Mouse (Mus musculus) layer of hippocampus, postnatal 10 days (tissue): ENCODE data around the gene Ckm. TPM values are rescaled to one million over a fixed set of nuclear protein-coding genes. Genes with fewer than 3 reads are reported as not detected.
A peak's percentile ranks its signal among the peaks of the same experiment; 100 is the strongest.

ENCODE experiments used
- DNase-seq, 2 experiments: peaks; one replicate each; pipeline ENCODE4 v3.0.0; 2021; ENCODE audit warnings: low spot score in 2 of 2
- long read RNA-seq: library from polyadenylated mRNA; stranded (forward); transcript quantifications from one replicate; pipeline ENCODE4 v2.0.0, GENCODE M21; 2023
- total RNA-seq, 2 experiments: library from RNA; stranded (reverse); gene quantifications; 2 replicates each; pipeline ENCODE4 v1.2.3; 2021

Gene Ckm
- total RNA-seq, result under 1 TPM in 1 of 2 experiments, not detected in 1; 0.27 TPM
- long read RNA-seq, result 0 reads

DNA sequence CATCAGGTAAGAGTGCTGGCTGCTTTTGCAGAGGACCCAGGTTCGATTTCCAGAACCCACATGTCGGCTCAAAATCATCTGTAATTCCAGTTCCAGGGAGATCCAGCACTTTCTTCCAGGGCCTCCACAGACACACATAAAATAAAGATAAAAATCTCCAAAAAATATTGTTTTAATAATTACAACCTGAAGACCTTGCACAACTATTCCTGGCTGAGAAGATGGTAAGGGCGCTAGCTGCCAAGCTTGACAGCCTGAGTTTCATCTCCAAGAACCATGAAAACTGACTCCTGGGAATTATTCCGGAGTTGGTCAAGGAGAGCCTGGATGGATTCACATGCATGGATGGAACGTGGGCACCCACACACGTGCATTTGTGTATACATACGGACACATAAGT, at the start of gene Ckm:
Gene Ckm (plus strand): TSS at position 301 of the 400 bp plus-strand sequence.
- DNase-seq, result no peak

DNA sequence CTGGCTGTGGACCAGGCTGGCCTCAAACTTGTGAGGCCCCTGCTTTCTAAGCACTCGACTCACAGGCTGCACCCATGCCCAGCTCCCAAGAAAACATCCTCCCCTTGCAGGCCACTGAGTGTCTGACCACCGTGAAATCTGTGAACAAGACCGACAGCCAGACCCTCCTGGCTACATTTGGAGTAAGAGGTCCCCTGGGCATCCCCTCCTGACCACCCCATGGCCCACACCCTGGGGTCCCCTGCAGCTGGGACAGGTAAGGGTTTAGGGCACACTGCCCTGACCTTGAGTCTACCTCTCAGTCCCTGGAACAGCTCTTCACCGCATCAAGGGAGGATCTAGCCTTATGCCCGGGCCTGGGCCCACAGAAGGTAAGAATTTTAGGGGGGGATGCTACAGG, 49.6 kb upstream of the Ckm start:
- no peak for DNase-seq

DNA sequence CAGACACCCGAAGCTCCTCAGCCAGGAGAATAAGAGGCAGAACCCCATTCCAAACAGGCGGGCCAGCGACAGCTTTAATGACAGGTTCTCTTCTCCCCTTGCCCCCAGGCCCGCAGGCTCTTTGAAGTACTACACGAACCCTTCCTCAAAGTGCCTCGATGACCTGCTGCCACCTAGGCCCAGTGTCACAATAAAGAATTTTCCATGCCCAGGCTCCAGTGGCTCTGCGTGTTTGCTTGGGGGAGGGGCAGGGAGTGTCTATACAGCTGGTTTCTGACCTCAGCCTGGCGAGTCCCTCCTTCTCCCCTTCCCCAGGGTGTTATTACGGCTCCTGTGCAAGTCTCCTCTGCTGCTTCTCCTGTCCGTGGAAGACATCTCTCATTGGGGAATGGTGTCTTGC, 48.3 kb upstream of the Ckm start:
- DNase-seq, result no peak

DNA sequence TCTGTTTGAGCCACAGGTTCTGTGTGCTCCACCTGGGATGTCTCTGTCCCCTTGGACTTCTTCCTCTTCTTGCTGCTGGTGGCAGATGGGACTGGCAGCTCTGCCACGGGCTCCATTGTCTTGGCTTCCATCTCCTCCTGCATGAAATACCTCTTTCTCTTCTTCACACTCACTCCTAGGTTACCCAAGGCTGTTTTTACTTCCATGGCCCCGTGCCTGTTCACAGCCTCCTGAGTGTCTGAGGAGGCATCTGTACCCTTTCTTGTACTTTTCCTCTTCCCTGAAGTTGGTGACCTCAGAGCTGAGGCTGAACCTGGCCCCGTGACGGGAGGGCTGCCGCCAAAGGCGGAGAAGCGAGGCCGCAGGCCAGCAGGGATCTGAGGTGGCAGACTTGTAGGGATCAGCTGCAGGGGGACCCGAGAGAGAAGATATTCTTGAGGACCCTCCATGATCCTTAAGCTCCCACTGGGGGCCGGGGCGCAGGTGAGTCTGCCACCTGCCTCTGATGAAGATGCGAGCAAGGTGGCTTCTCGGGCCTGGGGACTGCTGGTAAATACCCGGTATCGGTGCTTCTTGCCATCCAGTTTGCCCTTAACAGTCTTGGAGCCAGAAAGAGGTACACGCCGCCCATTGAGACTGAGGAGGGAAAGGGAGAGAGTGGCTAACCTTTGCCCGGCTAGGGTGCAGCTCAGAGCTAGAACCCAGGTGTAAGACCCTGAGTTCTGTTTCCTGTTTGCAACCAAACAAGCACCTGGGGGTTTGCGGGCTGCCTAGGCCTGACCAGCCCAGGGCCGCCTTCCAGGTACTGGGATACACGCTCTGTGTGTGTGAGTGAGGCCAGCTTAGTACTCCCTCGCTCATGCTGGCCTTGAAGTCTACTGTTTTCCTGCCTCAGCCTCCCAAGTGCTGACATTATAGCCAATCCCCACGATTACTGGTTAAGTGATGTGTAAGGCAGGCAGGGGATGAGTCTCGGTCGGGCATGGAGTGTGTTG, 46.9 kb upstream of the Ckm start:
- DNase-seq, result no peak

DNA sequence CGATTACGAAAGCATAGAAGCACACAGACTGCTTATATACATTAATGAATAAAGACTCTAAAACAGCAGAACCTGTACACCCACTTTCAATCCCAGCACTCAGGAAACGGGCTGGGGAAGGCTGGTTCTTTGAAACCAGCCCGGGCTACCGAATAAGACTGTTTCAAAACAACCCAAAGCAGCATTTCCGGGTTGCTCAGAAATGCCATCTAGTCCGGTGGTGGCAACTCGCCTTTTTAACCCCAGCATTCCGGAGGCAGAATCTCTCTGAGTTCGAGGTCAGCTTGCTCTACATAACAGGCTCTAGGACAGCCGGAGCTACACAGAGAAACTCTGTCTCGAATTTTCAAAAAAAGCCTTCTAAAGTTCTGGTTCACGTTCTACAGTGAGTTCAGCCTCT, 45.9 kb upstream of the Ckm start:
- DNase-seq, result no peak

DNA sequence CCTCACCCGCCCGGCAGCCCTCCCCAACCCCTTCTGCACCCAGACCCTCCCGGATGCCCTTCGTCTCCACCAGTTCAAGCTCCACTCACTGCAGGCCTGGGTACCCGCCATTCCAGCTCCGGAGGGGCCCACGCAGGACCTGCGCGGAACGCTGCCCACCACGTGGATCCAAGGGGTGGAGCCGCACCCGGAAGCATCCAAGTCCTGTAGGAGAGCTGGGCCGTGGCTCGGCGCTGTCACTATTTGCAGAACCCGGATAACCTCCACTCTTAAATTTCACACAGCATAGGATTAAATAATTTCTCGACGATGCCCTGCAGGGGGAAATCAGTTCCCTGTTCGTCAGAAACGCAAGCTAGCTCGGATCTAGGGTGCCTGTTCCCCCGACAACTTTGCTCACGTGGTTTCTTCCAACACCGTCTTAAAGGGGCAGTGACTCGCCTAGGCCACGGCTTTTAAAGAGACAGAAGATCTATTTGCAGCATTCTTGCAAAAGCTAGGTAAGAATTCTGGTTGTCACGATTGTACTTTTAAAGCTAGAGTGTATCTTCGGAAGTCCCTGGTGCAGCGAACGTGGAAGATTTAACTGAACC, 45.2 kb upstream of the Ckm start, which contains the start of the genes Cd3eap and Ppp1r13l:
Gene Cd3eap (minus strand): TSS at position 185 of the 593 bp plus-strand sequence.
Gene Ppp1r13l (plus strand): TSS at position 451 of the 593 bp plus-strand sequence.
- DNase-seq, result peak; percentile 86 to 91

DNA sequence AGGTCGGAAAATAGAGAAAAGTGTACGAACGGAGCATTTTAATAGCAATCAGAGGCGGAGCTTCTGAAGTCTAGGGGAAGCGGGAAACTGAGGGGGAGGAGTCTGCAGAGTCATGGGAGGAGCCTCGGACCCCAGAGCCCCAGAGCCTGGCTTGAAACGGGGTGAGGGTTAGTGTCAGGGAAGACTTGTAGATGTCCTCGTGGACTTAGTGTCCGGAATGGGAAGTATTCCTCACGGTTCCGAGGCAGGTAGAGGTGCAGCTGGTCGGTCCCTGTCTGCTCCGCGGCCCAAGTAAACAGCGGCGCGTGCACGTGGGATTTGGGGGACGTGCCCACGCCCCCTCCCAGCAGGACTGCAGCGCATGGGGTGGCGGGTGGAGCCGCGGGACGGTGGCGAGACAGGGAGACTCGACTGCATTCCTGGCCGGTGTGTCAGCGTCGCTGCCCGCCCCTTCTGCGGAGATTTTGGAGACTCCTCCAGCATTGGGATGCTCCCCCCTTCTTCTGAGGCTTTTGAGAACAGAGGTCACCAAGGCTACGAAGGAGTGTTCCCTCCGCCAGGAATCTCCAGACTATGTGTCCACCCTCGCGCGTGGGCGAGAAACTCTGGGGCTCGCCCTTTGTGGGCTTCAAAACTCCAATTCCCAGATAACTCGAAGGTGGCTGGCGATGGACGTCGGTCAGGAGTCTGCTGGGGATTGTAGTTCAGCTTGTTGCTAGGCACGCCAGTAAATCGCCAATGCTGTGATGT, 44.5 kb upstream of the Ckm start:
- peak; percentile 71 to 74 for DNase-seq

DNA sequence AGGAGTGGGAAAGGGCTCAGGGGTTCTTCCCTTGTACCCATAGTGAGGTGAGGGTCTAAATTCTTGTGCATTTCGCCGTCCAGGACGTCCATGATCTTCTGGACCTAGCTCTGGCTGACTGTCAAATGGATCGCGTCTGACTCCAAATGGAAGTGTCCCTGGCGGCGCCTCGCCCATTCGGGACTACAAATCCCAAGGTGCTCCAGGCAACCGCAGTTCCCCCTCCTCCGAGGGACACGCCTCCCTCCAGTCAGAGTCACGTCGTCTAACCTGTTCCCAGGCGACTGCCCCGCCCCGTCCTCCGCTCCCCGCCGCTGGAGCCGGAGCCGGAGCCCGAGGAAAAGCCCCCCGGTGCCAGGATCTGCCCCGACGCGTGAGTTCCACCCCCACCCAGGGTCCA, 43.6 kb upstream of the Ckm start:
- peak; percentile 79 to 88 for DNase-seq

DNA sequence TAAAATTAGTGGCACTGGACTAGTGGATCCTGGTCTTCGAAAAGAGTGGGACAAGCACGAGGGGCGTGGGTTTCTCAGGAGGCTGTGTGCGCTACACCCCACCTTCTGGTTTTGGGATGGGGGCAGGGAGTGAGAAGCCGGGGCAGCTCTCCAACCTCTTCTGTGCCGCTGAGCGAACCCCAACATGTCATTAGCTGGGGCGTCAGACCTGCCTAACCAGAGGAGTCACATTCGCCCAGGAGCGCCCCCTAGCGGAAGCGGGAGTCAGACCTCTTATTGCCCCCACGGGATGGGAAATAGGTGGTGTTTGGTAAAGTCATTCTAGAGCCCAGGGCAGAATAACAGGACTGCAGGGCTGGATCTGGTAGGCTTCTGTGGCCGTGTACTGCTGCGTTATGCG, 42.9 kb upstream of the Ckm start:
- peak; percentile 74 to 80 for DNase-seq

DNA sequence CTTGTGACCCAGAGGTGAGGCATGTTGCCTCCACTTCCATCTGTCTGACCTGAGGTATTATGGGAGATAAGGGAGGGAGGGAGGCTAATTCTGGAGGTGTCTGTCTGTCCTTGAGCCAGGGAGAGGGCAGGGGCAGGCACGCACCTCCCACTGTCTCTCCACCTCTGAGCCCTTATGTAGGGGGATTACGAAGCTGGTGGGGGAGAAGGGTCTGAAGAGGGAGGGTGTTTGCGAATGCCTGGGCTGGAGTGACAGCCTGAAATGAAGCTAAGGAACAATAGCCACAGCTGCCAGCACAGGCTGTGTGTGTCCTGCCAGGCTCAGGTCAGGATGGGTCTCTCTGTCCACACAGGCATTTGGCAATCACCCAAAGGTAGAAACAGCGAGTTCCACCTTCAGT, 42.3 kb upstream of the Ckm start:
- no peak for DNase-seq

DNA sequence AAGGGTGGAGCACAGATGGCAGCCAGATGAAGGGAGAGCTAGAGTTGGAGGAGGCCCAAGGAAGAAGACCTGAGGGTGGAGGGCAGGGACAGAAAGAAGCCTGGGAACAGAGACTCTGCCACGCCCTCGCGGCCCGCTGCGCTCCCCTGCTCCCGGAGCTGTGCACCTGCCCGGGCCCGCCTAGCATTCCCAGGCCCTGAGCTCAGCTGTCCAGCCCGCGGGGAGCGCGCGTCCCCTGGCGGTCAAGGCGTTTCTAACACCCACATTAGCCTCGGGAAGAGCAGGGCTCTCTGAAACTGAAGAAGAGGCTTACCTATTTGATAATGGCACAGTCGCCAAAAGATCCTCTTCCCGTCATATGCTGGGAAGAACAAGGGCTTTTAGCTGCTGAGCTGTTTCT, 40.7 kb upstream of the Ckm start:
- peak; percentile 49 to 64 for DNase-seq

DNA sequence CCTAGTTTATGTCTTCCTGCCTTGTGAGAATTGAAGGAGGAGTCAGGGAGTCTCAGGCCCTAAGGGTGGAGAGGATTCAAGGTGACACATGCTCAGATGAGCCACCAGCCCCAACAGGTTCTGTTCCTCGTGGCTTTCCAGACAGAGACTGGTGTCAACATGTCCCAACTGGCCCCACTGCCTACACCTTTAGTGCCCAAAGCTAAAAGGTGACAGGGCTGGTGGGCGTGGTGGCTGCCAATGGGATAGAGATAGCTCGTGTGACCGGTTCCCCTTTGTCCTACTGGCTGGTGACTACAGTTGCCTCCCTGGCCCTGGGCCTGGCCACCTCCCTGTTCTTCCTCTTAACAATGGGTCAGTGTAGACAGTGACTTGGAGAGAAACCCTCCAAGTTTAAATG, 39.2 kb upstream of the Ckm start:
- DNase-seq, result no peak

DNA sequence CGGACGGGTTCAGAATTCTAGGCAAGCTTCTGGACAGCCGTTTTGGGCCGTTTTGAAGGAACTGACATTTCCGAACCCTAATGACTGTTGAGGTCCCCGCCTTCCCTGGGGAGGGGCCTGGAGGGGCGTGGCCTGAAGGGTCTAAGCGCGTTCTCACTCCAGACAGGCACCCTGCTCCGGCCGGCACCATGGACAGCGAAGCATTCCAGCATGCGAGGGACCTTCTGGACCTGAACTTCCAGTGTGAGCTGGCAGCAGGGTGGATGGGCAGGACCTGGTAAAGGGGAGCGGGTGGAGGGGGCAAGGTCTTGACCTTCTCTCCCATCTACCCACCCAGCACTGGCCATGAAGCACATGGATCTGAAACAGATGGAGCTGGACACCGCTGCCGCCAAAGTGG, 36.2 kb upstream of the Ckm start:
- no peak for DNase-seq

DNA sequence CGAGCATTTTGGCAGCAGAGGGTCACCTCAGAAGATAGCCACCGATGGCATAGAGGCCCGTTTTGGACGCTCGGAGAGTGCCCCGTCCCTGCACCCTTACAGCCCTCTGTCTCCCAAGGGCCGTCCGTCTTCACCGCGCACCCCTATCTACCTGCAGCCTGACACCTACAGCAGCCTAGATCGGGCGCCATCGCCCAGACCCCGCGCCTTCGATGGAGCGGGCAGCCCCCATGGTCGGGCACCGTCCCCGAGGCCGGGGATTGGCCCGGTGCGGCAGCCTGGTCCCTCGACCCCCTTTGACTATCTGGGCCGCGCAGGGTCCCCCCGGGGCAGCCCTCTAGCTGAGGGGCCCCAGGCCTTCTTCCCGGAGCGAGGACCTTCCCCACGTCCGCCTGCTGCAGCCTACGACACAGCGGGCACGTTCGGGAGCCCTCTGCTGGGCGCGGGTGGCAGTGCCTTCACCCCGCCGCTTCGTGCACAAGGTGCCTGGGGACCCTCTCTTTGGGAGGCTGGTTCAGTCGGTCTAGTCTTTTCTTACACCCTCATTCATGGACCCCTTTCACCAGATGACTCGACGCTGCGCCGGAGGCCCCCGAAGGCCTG, 34.7 kb upstream of the Ckm start:
- peak; percentile 82 to 87 for DNase-seq

DNA sequence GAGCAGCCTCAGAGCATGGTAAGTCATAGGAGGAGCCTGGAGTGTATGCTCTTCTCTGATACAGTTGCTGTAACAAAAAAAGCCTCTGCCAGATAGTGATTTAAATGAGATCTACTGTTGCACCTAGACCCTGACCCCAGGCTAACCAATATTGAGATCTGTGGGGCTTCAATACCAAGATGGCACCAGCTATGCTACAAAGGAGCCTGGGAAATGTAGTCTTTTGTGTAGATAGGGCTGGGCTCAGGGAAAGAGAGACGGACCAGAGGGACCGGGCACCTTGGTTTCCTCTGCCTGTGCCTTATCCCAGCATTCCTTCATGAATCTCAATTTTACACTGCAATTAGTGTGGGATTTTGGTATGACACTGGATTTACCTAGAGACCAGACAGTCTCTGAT, 31.2 kb upstream of the Ckm start:
- DNase-seq, result no peak

DNA sequence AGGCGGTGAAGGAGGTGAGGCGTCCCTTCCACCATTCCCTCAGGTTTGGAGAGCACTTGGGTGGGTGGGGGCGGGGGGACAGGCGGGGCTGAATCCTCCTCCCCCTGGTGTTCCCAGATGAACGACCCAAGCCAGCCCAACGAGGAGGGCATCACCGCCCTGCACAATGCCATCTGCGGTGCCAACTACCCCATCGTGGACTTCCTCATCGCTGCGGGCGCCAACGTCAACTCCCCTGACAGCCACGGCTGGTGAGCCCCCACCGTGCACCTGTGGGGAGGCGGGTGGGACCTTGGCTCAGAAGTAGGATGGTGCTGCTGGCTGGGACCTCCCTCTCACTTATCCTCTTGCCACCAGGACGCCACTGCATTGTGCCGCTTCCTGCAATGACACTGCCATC, 29.2 kb upstream of the Ckm start:
- DNase-seq, result no peak

DNA sequence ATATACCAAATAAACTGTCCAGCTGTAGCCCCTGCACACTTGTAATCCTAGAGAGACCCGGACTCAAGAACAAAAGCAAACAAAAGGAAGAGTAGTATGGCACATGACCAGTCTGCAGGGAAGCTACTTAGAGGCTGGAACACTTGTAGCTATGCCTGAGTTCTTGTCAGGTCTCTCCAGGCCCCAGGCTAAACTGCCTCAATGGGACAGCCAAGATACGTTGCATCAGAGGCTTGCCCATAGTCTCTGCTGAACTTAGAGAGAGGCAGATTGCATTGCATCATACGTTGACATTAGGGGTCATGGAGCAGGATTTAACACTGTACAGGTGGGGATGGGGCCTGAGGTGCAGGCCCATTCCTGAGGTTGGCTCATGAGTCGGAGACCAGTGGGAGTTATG, 28.6 kb upstream of the Ckm start:
- DNase-seq, result no peak

DNA sequence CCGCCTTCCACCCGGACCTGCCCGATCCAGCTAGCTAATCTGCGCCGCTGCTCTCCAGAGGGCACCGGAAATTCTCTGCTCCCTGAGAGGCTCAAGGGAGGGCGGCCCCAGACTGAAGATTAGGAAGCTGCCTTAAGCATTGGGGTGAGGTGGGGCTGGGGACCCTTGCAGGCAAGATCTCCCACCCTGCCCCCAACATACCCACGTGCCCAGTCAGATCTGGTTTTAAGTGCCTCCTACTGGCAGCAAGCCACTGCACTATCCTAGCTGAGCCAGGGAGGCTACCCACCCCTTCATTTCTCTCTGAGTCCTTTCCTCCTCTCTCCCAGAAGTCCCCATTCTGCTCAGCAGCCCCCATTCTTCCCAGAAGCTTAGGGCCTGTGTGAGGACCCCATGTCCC, 26.5 kb upstream of the Ckm start:
- DNase-seq, result no peak

DNA sequence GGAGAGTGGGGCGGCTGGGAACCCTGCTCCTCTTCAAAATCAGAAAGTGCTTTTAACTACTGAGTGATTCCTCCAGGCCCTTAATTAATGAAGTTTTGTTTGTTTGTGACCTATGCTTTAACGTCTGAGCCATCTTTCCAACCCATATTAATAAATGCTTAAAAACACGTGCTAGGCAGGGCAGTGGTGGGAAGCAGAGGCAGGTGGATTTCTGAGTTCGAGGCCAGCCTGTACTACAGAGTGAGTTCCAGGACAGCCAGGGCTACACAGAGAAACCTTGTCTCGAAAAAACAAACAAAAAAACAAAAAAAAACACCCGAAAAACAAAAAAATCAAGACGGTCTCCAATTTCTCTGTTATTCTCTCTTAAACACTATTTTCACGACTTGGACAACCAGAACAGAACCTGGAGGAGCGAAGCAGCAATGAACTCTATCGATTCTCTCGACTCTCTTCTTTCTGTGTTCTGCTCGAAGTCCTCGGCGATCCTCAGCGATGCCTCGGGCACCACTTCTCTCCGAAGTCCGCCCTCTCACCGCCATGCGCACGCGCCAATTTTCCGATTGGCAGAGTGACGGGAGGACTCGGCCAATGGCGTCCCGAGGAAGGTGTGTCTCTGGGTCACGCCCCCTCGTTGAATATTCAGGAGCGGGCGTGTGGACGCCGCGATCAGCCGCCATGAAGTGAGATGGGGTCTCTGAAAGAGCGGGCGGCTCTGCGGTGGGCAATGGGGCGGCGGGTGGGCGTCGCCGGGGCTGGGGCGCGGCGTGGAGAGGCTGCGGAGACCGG, 23.0 kb upstream of the Ckm start, which contains the start of gene Ercc2:
Gene Ercc2 (plus strand): TSS at position 634 of the 789 bp plus-strand sequence.
- DNase-seq, result peak; percentile 99 to 100

DNA sequence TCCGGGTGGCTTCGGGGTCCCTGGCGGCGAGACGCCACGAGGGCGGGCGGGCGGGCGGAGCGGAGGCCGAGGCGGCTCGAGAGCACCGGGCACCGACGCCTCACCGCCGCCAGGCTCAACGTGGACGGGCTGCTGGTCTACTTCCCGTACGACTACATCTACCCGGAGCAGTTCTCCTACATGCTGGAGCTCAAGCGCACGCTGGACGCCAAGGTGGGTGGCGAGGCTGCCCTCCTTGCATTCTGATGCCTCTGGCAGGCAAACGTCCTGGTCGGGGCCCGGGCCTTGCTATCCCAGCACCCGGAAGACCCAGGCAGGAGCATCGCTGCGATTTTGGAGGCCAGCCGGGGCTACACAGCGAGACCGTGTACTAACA, 22.4 kb upstream of the Ckm start:
- DNase-seq, result no peak
